Mouse (Mus musculus) forebrain, embryonic 14.5 days (tissue): ENCODE results near the gene Adh5. TPM values are rescaled to one million over a fixed set of nuclear protein-coding genes. Genes with fewer than 3 reads are reported as not detected.

ENCODE experiments used
- ATAC-seq: fragments of 200-750 bp; cut with Nextera tagmentation; 2 replicates; pipeline ENCODE4 v1.8.0; 2017; ENCODE audit warnings: mild to moderate bottlenecking, moderate library complexity
- DNase-seq: peaks from one replicate; pipeline ENCODE4 v3.0.0-alpha.2; 2015; ENCODE audit warnings: low spot score
- H3K27ac ChIP-seq: fragments of 300-500 bp; sonication (generic); 2 replicates; pipeline ENCODE4 v1.5.1; 2014; ENCODE audit warnings: low read depth, mild to moderate bottlenecking, control low read depth, low read length, moderate library complexity
- H3K27me3 ChIP-seq: fragments of 300-500 bp; sonication (generic); replicated peaks from 2 replicates; pipeline ENCODE4 v1.6.1; 2014; ENCODE audit warnings: low read length, control low read depth, mixed read lengths; ENCODE audit not compliant: control insufficient read depth, insufficient read depth
- H3K36me3 ChIP-seq: fragments of 300-500 bp; sonication (generic); 2 replicates; pipeline ENCODE4 v1.6.1; 2014; ENCODE audit warnings: low read length, control low read depth; ENCODE audit not compliant: control insufficient read depth, insufficient read depth
- H3K4me1 ChIP-seq: fragments of 300-500 bp; sonication (generic); 2 replicates; pipeline ENCODE4 v1.6.1; 2014; ENCODE audit warnings: antibody characterized with exemption, low read length, control low read depth; ENCODE audit not compliant: control insufficient read depth, insufficient read depth
- H3K4me2 ChIP-seq: fragments of 300-500 bp; sonication (generic); 2 replicates; pipeline ENCODE4 v1.6.1; 2014; ENCODE audit warnings: mild to moderate bottlenecking, control low read depth, low read length
- H3K4me3 ChIP-seq: fragments of 300-500 bp; sonication (generic); 2 replicates; pipeline ENCODE4 v1.5.1; 2014; ENCODE audit warnings: low read depth, low read length, control low read depth
- H3K9ac ChIP-seq: fragments of 300-500 bp; sonication (generic); 2 replicates; pipeline ENCODE4 v1.6.1; 2014; ENCODE audit warnings: mild to moderate bottlenecking, low read length, control low read depth, moderate library complexity
- H3K9me3 ChIP-seq: fragments of 300-500 bp; sonication (generic); replicated peaks from 2 replicates; pipeline ENCODE4 v1.6.1; 2016; ENCODE audit warnings: low read length, control low read depth, mixed read lengths; ENCODE audit not compliant: control insufficient read depth
- WGBS: fragments of 180-500 bp; shearing (Covaris S2); extraction: QIAGEN DNeasy Blood & Tissue Kit; methylation state at CpG from one replicate; pipeline ENCODE4 v1.1.7; 2014; 5-methylcytosine and 5-hydroxymethylcytosine counted together
- polyA plus RNA-seq: library from polyadenylated mRNA; unstranded; fragments of >200 nt; fragmentation: Nextera tagmentation; extraction: Ambion mirVana; gene quantifications from 2 replicates; pipeline ENCODE4 v1.2.1, GENCODE M21; 2014

Gene Adh5
- polyA plus RNA-seq, result 295 and 320 TPM in 2 replicates

- H3K4me2 ChIP-seq, result peak within 1 kb of the TSS; percentile 85
- H3K9ac ChIP-seq, result peak within 1 kb of the TSS; percentile 87
- H3K27ac ChIP-seq, result peak within 1 kb of the TSS; percentile 77
- peaks cover 28% of the 10 kb centered on the region for H3K36me3 ChIP-seq
- WGBS, result under 1% methylated on average over 80 of the region's 86 CpGs
- H3K27me3 ChIP-seq, result no peaks in the 10 kb centered on the region
- H3K4me3 ChIP-seq, result peak within 1 kb of the TSS; percentile 83
- H3K9me3 ChIP-seq, result no peaks in the 10 kb centered on the region
- ATAC-seq (peak; percentile 99), DNase-seq (peak; percentile 95)
- H3K4me1 ChIP-seq, result peaks cover 10% of the 10 kb centered on the region; the same call in 1 of the 2 replicates
These were observed at the start of gene Adh5 for GRCm38 (mm10) chr3:138442612-138443464. Gene Adh5 (plus strand): TSS chr3:138443093.

- Histone ChIP-seq H3K4me2 (no peak overlapping the region), H3K9ac (no peak overlapping the region), H3K9me3 (no peaks in the 10 kb centered on the region), H3K27ac (no peak overlapping the region), H3K36me3 (no peaks in the 10 kb centered on the region), H3K27me3 (no peaks in the 10 kb centered on the region), H3K4me1 (no peaks in the 10 kb centered on the region), H3K4me3 (no peak overlapping the region)
- WGBS, result 75% methylated on average over 3 of the region's 3 CpGs
- DNase-seq (no peak), ATAC-seq (no peak)
These were observed 38.0 kb upstream of the Adh5 start for GRCm38 (mm10) chr3:138404872-138405271.

- no peak overlapping the region for H3K27ac ChIP-seq
- H3K9ac ChIP-seq, result no peak overlapping the region
- no peaks in the 10 kb centered on the region for H3K4me1 ChIP-seq
- WGBS, result 47% methylated on average over 3 of the region's 3 CpGs
- H3K4me2 ChIP-seq, result no peak overlapping the region
- H3K9me3 ChIP-seq, result no peaks in the 10 kb centered on the region
- no peak overlapping the region for H3K4me3 ChIP-seq
- H3K36me3 ChIP-seq, result no peaks in the 10 kb centered on the region
- ATAC-seq, result no peak
- H3K27me3 ChIP-seq, result no peaks in the 10 kb centered on the region
- peak; percentile 67 for DNase-seq
These were observed 37.6 kb upstream of the Adh5 start for GRCm38 (mm10) chr3:138405341-138405740.

GRCm38 (mm10) chr3:138405840-138406239, 37.1 kb upstream of the Adh5 start:
- DNase-seq (no peak), ATAC-seq (no peak)
- WGBS, result 83% methylated on average over 7 of the region's 7 CpGs
- Histone ChIP-seq H3K27me3 (no peaks in the 10 kb centered on the region), H3K36me3 (no peaks in the 10 kb centered on the region), H3K4me3 (no peak overlapping the region), H3K9me3 (no peaks in the 10 kb centered on the region), H3K4me1 (no peaks in the 10 kb centered on the region), H3K9ac (no peak overlapping the region), H3K4me2 (no peak overlapping the region), H3K27ac (no peak overlapping the region)

GRCm38 (mm10) chr3:138407920-138408319, 35.0 kb upstream of the Adh5 start:
- 97% methylated on average over 1 of the region's 1 CpGs for WGBS
- Histone ChIP-seq H3K27me3 (no peaks in the 10 kb centered on the region), H3K27ac (no peak overlapping the region), H3K9ac (no peak overlapping the region), H3K36me3 (no peaks in the 10 kb centered on the region), H3K4me1 (no peaks in the 10 kb centered on the region), H3K9me3 (no peaks in the 10 kb centered on the region), H3K4me2 (no peak overlapping the region), H3K4me3 (no peak overlapping the region)
- DNase-seq, result no peak
- no peak for ATAC-seq

- whole genome bisulfite sequencing, result 84% methylated on average over 1 of the region's 1 CpGs
- no peak for ATAC-seq
- H3K27me3 ChIP-seq, result no peaks in the 10 kb centered on the region
These were observed 33.3 kb upstream of the Adh5 start for GRCm38 (mm10) chr3:138409585-138409984.

GRCm38 (mm10) chr3:138410211-138410610, 32.7 kb upstream of the Adh5 start:
- H3K27me3 ChIP-seq, result no peaks in the 10 kb centered on the region
- H3K27ac ChIP-seq, result no peak overlapping the region
- no peaks in the 10 kb centered on the region for H3K9me3 ChIP-seq
- H3K4me3 ChIP-seq, result no peak overlapping the region
- no peak overlapping the region for H3K4me2 ChIP-seq
- H3K4me1 ChIP-seq, result no peaks in the 10 kb centered on the region
- WGBS, result 68% methylated on average over 3 of the region's 3 CpGs
- H3K36me3 ChIP-seq, result no peaks in the 10 kb centered on the region
- no peak for ATAC-seq
- H3K9ac ChIP-seq, result no peak overlapping the region
- DNase-seq, result no peak

More at GRCm38 (mm10) chr3:138409585-138409984, 33.3 kb upstream of the Adh5 start:
- DNase-seq, result no peak
- H3K4me2 ChIP-seq, result no peak overlapping the region
- no peak overlapping the region for H3K27ac ChIP-seq
- H3K9me3 ChIP-seq, result no peaks in the 10 kb centered on the region
- no peaks in the 10 kb centered on the region for H3K4me1 ChIP-seq
- H3K4me3 ChIP-seq, result no peak overlapping the region
- no peak overlapping the region for H3K9ac ChIP-seq
- no peaks in the 10 kb centered on the region for H3K36me3 ChIP-seq

GRCm38 (mm10) chr3:138415121-138415690, 27.7 kb upstream of the Adh5 start, which contains the start of gene Adh4:
Gene Adh4 (plus strand): TSS chr3:138415466.
- no peak within 1 kb of the TSS for H3K4me2 ChIP-seq
- H3K27me3 ChIP-seq, result no peaks in the 10 kb centered on the region
- no peaks in the 10 kb centered on the region for H3K36me3 ChIP-seq
- H3K27ac ChIP-seq, result no peak within 1 kb of the TSS
- no peaks in the 10 kb centered on the region for H3K4me1 ChIP-seq
- no peak within 1 kb of the TSS for H3K4me3 ChIP-seq
- 88% methylated on average over 6 of the region's 6 CpGs for WGBS
- no peak for DNase-seq
- no peak for ATAC-seq
- H3K9me3 ChIP-seq, result no peaks in the 10 kb centered on the region
- H3K9ac ChIP-seq, result no peak within 1 kb of the TSS

GRCm38 (mm10) chr3:138419369-138419768, 23.5 kb upstream of the Adh5 start:
- Histone ChIP-seq H3K4me3 (no peak overlapping the region), H3K4me1 (no peaks in the 10 kb centered on the region), H3K27me3 (no peaks in the 10 kb centered on the region), H3K36me3 (no peaks in the 10 kb centered on the region), H3K27ac (no peak overlapping the region), H3K9me3 (no peaks in the 10 kb centered on the region), H3K4me2 (no peak overlapping the region), H3K9ac (no peak overlapping the region)
- no peak for DNase-seq
- no peak for ATAC-seq
- 84% methylated on average over 6 of the region's 6 CpGs for WGBS
